Mouse (Mus musculus): ENCODE results near the gene Cds1. TPM values are rescaled to one million over a fixed set of nuclear protein-coding genes. Genes with fewer than 3 reads are reported as not detected.
"Not testable (repeated sequence)": the region's sequence is repeated elsewhere in the genome, so short reads cannot be mapped to it uniquely, and the experiment has no call there.

Cds1 gene
- polyA plus RNA-seq, 1 experiment from 2014 or later = 9.5 TPM

GRCm38 (mm10) chr5:101828932-101829331 lies 64.0 kb downstream of the Cds1 start:
- Histone ChIP-seq H3K36me3 (ENCODE audit: inconsistent target) (peaks cover 14% of the 10 kb centered on the region; the same call in 1 of the 2 replicates), H3K79me2 (ENCODE audit: inconsistent target) (no peaks in the 10 kb centered on the region), H3K27ac (no peak overlapping the region), H3K4me3 (ENCODE audit: inconsistent target) (no peak overlapping the region)
- WGBS (ENCODE audit: missing documents) = 97% methylated on average over 3 of the region's 3 CpGs

DNA sequence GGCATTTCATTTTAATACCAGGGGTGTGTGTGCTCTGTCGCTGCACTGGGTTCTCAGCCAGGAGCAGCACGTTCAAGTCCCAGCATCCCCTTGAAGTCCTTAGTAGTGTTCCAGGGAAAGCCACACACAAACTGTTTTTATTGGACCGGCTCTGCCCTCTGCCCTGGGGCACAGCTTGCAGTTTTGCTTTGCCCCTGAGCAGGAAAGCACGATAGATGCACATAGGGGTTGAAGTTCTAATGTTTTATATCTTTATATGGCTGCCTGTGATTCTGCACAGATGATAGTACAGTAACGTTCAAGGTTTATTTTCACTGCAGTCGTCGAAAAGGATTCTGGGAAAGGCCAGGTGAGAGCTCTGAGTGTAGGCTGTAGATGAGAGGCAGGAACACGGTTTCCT lies 65.2 kb downstream of the Cds1 start:
- no peaks in the 10 kb centered on the region for H3K79me2 ChIP-seq (ENCODE audit: inconsistent target)
- peaks cover 25% of the 10 kb centered on the region; the same call in 1 of the 2 replicates for H3K36me3 ChIP-seq (ENCODE audit: inconsistent target)
- 92% methylated on average over 8 of the region's 8 CpGs for WGBS (ENCODE audit: missing documents)
- no peak overlapping the region for H3K4me3 ChIP-seq (ENCODE audit: inconsistent target)
- no peak overlapping the region for H3K27ac ChIP-seq

DNA sequence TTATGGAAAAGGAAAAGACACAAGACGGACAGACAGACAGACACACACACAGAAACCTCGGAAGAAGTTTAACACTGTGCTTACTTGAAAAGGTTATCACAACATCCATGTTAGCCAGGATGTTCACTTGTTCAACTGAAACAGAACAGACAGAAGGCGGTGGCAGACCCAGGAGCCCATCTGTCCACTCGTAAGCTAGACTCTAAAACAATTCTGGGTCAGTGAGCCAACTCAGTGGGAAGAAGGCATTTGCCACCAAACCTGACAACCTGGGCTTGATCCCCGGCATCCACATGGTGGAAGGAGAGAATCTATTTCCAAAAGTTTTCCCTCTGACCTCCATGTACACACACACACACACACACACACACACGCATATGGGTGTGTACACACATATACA lies 67.1 kb downstream of the Cds1 start:
- H3K79me2 ChIP-seq (ENCODE audit: inconsistent target) = no peaks in the 10 kb centered on the region
- no peak overlapping the region for H3K27ac ChIP-seq
- H3K4me3 ChIP-seq (ENCODE audit: inconsistent target) = no peak overlapping the region
- 96% methylated on average over 6 of the region's 6 CpGs for WGBS (ENCODE audit: missing documents)
- H3K36me3 ChIP-seq (ENCODE audit: inconsistent target) = peaks cover 43% of the 10 kb centered on the region; the same call in 1 of the 2 replicates

- H3K79me2 ChIP-seq (ENCODE audit: inconsistent target) = no peaks in the 10 kb centered on the region
- no peak overlapping the region for H3K27ac ChIP-seq
- 93% methylated on average over 5 of the region's 5 CpGs for WGBS (ENCODE audit: missing documents)
- peaks cover 50% of the 10 kb centered on the region; the same call in 1 of the 2 replicates for H3K36me3 ChIP-seq (ENCODE audit: inconsistent target)
- no peak overlapping the region for H3K4me3 ChIP-seq (ENCODE audit: inconsistent target)
Measured at GRCm38 (mm10) chr5:101832991-101833390, 68.1 kb downstream of the Cds1 start.

DNA sequence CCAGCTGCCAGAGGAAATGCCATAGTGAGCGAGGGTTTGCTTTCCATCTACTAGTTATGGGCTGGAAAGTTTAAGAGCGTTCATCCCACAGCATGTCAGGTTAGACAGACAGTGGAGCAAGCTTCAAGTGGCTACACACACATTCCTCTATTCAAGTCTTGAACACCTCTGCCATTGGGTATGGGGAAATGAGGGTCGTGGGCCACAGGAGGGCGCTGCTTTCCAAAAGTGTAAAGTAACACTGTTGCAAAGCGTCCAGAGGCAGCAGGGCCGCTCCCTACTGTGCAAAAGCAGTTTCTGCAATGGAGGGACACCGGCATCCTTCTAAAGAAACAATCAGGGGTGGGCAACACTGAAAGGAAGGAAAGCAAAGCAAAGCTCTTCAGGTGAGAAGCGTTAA lies 68.9 kb downstream of the Cds1 start:
- 94% methylated on average over 8 of the region's 8 CpGs for WGBS (ENCODE audit: missing documents)
- H3K27ac ChIP-seq = no peak overlapping the region
- no peaks in the 10 kb centered on the region for H3K79me2 ChIP-seq (ENCODE audit: inconsistent target)
- peaks cover 59% of the 10 kb centered on the region; the same call in 1 of the 2 replicates for H3K36me3 ChIP-seq (ENCODE audit: inconsistent target)
- no peak overlapping the region for H3K4me3 ChIP-seq (ENCODE audit: inconsistent target)

DNA sequence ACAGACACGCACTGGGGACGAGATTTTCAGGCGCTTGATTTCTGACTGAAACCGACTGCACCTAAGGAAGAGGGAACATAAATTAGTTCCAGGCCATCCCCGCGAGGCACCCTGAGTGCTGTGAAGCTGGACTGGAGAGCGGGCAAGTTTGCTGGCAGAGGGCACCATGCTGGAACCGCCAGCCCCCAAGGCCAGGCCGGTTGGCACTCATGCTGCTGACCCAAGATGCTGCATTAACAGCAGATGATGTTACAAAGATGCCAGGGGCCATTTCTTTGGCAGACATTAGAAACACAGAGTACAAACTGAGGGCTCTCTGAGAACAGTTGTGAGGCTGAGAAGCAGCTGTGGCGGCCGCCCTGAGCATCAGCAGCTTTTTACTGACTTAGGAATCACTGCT lies 71.3 kb downstream of the Cds1 start:
- Histone ChIP-seq H3K79me2 (ENCODE audit: inconsistent target) (no peaks in the 10 kb centered on the region), H3K36me3 (ENCODE audit: inconsistent target) (peaks cover 79% of the 10 kb centered on the region), H3K27ac (no peak overlapping the region), H3K4me3 (ENCODE audit: inconsistent target) (no peak overlapping the region)
- 99% methylated on average over 11 of the region's 11 CpGs for WGBS (ENCODE audit: missing documents)

DNA sequence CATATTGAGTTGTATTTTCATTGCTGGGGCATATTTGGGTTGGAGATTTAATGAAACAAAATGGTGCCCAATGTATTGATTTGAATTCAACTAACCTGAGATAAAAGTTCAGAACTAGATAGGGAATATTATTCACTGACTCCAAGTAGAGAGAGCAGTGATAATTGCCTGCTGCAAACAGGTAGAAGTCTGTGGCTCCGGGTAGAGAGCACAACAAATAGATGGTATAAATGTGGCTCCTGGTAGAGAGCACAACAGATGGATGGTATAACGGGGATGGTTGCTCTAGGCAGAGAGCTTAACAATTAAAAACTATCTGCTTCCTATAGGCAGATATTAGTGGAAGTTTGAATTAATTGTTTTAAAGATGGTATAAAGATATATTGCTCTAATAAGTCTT lies 72.7 kb downstream of the Cds1 start:
- H3K27ac ChIP-seq; H3K4me3 ChIP-seq (ENCODE audit: inconsistent target); H3K79me2 ChIP-seq (ENCODE audit: inconsistent target): not testable (repeated sequence)
- peaks cover 90% of the 10 kb centered on the region for H3K36me3 ChIP-seq (ENCODE audit: inconsistent target)
- 100% methylated on average over 2 of the region's 2 CpGs for WGBS (ENCODE audit: missing documents)

- peaks cover 91% of the 10 kb centered on the region for H3K36me3 ChIP-seq (ENCODE audit: inconsistent target)
- no peak overlapping the region for H3K4me3 ChIP-seq (ENCODE audit: inconsistent target)
- 92% methylated on average over 5 of the region's 5 CpGs for WGBS (ENCODE audit: missing documents)
- no peaks in the 10 kb centered on the region for H3K79me2 ChIP-seq (ENCODE audit: inconsistent target)
- no peak overlapping the region for H3K27ac ChIP-seq
Measured at GRCm38 (mm10) chr5:101840476-101840875, 75.5 kb downstream of the Cds1 start.

GRCm38 (mm10) chr5:101845011-101845410 lies 80.1 kb downstream of the Cds1 start:
- H3K36me3 ChIP-seq (ENCODE audit: inconsistent target) = peaks cover 98% of the 10 kb centered on the region
- WGBS (ENCODE audit: missing documents) = 93% methylated on average over 14 of the region's 14 CpGs
- H3K27ac ChIP-seq = no peak overlapping the region
- no peaks in the 10 kb centered on the region for H3K79me2 ChIP-seq (ENCODE audit: inconsistent target)
- H3K4me3 ChIP-seq (ENCODE audit: inconsistent target) = no peak overlapping the region

- WGBS (ENCODE audit: missing documents) = 95% methylated on average over 8 of the region's 8 CpGs
- Histone ChIP-seq H3K36me3 (ENCODE audit: inconsistent target) (peaks cover 98% of the 10 kb centered on the region), H3K79me2 (ENCODE audit: inconsistent target) (no peaks in the 10 kb centered on the region)
Measured at GRCm38 (mm10) chr5:101845930-101846329, 81.0 kb downstream of the Cds1 start.

GRCm38 (mm10) chr5:101847323-101847722 lies 82.4 kb downstream of the Cds1 start:
- H3K36me3 ChIP-seq (ENCODE audit: inconsistent target) = peaks cover 98% of the 10 kb centered on the region
- no peak overlapping the region for H3K4me3 ChIP-seq (ENCODE audit: inconsistent target)
- H3K79me2 ChIP-seq (ENCODE audit: inconsistent target) = no peaks in the 10 kb centered on the region
- 96% methylated on average over 7 of the region's 7 CpGs for WGBS (ENCODE audit: missing documents)
- H3K27ac ChIP-seq = no peak overlapping the region

More at GRCm38 (mm10) chr5:101845930-101846329, 81.0 kb downstream of the Cds1 start:
- Histone ChIP-seq H3K4me3 (ENCODE audit: inconsistent target) (no peak overlapping the region), H3K27ac (no peak overlapping the region)

GRCm38 (mm10) chr5:101847762-101848161 lies 82.8 kb downstream of the Cds1 start:
- H3K27ac ChIP-seq = no peak overlapping the region
- H3K36me3 ChIP-seq (ENCODE audit: inconsistent target) = peaks cover 98% of the 10 kb centered on the region
- WGBS (ENCODE audit: missing documents) = 89% methylated on average over 4 of the region's 4 CpGs
- H3K79me2 ChIP-seq (ENCODE audit: inconsistent target) = no peaks in the 10 kb centered on the region
- H3K4me3 ChIP-seq (ENCODE audit: inconsistent target) = no peak overlapping the region

- no peak overlapping the region for H3K27ac ChIP-seq
- H3K79me2 ChIP-seq (ENCODE audit: inconsistent target) = no peaks in the 10 kb centered on the region
- 94% methylated on average over 7 of the region's 7 CpGs for WGBS (ENCODE audit: missing documents)
- H3K36me3 ChIP-seq (ENCODE audit: inconsistent target) = peaks cover 100% of the 10 kb centered on the region
- H3K4me3 ChIP-seq (ENCODE audit: inconsistent target) = no peak overlapping the region
Measured at GRCm38 (mm10) chr5:101851133-101851532, 86.2 kb downstream of the Cds1 start.

DNA sequence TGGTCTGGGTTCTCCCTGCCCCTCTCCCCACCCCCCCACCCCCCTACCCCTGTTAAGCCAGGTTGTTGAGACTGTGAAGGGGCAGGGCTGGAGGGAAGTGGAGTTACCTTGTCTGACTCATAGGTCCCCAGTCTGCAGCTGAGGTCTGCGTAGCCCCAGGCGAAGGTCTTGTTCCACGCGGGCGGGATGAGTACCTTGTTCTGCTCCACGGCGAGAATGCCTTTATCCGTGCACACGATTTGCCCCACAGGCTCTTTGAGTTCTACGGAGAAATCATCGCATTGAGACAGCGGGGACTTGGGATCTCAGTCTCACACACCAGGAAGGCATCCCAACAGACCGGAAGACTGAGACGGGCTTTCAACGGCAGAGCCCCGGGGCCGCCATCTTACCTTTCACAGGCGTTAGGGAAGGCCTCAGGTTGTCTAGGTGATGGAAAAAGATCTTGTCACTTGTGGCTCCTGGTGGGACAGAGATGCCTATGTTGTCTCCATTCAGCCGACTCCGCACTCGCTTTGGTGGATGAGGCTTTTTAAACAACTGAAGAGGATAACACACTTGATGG lies 87.3 kb downstream of the Cds1 start:
- peaks cover 97% of the 10 kb centered on the region for H3K36me3 ChIP-seq (ENCODE audit: inconsistent target)
- H3K27ac ChIP-seq = no peak overlapping the region
- H3K79me2 ChIP-seq (ENCODE audit: inconsistent target) = no peaks in the 10 kb centered on the region
- WGBS (ENCODE audit: missing documents) = 94% methylated on average over 21 of the region's 21 CpGs
- H3K4me3 ChIP-seq (ENCODE audit: inconsistent target) = no peak overlapping the region

DNA sequence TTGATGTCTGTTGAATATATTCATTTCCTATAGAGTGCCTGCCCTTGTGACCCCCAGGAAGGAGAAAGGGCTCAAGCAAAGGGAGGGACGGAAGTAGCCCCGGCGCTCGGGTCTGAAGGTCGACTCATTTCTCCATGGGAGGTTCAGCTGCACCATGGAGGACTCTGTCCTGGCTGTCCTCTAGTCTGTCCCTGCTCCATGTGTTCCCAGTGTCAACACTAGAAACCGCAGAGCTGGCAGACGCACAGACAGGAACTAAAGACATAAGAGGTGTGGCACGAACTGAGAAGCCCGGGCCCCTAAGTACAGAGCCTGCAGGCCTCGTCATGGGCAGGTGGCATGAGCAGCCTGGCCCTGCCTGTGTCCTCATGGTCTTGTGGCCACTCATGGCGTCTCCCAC lies 89.2 kb downstream of the Cds1 start:
- Histone ChIP-seq H3K27ac (no peak overlapping the region), H3K36me3 (ENCODE audit: inconsistent target) (peaks cover 97% of the 10 kb centered on the region), H3K79me2 (ENCODE audit: inconsistent target) (no peaks in the 10 kb centered on the region), H3K4me3 (ENCODE audit: inconsistent target) (no peak overlapping the region)
- 94% methylated on average over 11 of the region's 11 CpGs for WGBS (ENCODE audit: missing documents)

GRCm38 (mm10) chr5:101854667-101855066 lies 89.7 kb downstream of the Cds1 start:
- Histone ChIP-seq H3K27ac (no peak overlapping the region), H3K36me3 (ENCODE audit: inconsistent target) (peaks cover 96% of the 10 kb centered on the region), H3K79me2 (ENCODE audit: inconsistent target) (no peaks in the 10 kb centered on the region), H3K4me3 (ENCODE audit: inconsistent target) (no peak overlapping the region)
- WGBS (ENCODE audit: missing documents) = 84% methylated on average over 7 of the region's 7 CpGs
